18 mouse cellular contexts compared by ENCODE assay signal in genomic region chr12:71872330-71872729, GRCm38 (mm10).
"Had no signal": no experiment of that assay in that cellular context is flagged by ENCODE, and none has a peak within 500 bp of the region (broad histone marks: within the 10 kb centered on the region; RNA-seq: fewer than 3 reads in every experiment).

No protein-coding gene starts in this region.

- H3K4me3 ChIP-seq: layer of hippocampus, adult 2 months; limb, embryonic 10.5 days; limb, embryonic 13.5 days; lung, embryonic 15.5 days; neural tube, embryonic 13.5 days had no signal

- H3K9ac ChIP-seq: limb, embryonic 13.5 days; liver, embryonic 14.5 days; liver, postnatal 0 days; lung, embryonic 15.5 days; neural tube, embryonic 13.5 days had no signal

- ATAC-seq: intestine, postnatal 0 days; liver, postnatal 0 days had no signal

- H3K4me2 ChIP-seq: limb, embryonic 13.5 days; lung, embryonic 15.5 days; midbrain, embryonic 11.5 days; neural tube, embryonic 13.5 days had no signal

- H3K27ac ChIP-seq: kidney, postnatal 0 days; layer of hippocampus, adult 2 months; limb, embryonic 10.5 days; limb, embryonic 13.5 days; liver, embryonic 14.5 days; lung, embryonic 15.5 days; neural tube, embryonic 13.5 days had no signal

- DNase-seq: kidney, adult 2 months; kidney, postnatal 25 days; layer of hippocampus, adult 9-11 months; liver; liver, postnatal 0 days; midbrain, embryonic 14.5 days; retina, postnatal 1 day; right cerebral cortex, postnatal 25 days; thymus, postnatal 25 days had no signal

- H3K9me3 ChIP-seq: limb, embryonic 10.5 days; limb, embryonic 13.5 days; lung, embryonic 15.5 days; neural tube, embryonic 13.5 days had no signal

- H3K27me3 ChIP-seq: limb, embryonic 13.5 days; lung, embryonic 15.5 days; neural tube, embryonic 13.5 days had no signal

- H3K36me3 ChIP-seq: limb, embryonic 10.5 days; limb, embryonic 13.5 days; lung, embryonic 15.5 days; neural tube, embryonic 13.5 days had no signal
